Mouse (Mus musculus) lung, embryonic 16.5 days (tissue): ENCODE data around the gene Sec14l4. TPM values are rescaled to one million over a fixed set of nuclear protein-coding genes. Genes with fewer than 3 reads are reported as not detected.

ENCODE experiments used
- ATAC-seq: fragments of 200-750 bp; cut with Nextera tagmentation; 2 replicates; pipeline ENCODE4 v1.8.0; 2017; ENCODE audit warnings: low read depth, mild to moderate bottlenecking, moderate library complexity
- H3K27ac ChIP-seq: fragments of 300-500 bp; sonication (generic); 2 replicates; pipeline ENCODE4 v1.5.1; 2014; ENCODE audit warnings: mild to moderate bottlenecking, control low read depth, low read length
- H3K27me3 ChIP-seq: fragments of 300-500 bp; sonication (generic); 2 replicates; pipeline ENCODE4 v1.6.1; 2014; ENCODE audit warnings: low read depth, low read length, mixed read lengths; ENCODE audit not compliant: control insufficient read depth, insufficient read depth
- H3K36me3 ChIP-seq: fragments of 300-500 bp; sonication (generic); 2 replicates; pipeline ENCODE4 v1.6.1; 2014; ENCODE audit warnings: low read length; ENCODE audit not compliant: control insufficient read depth, insufficient read depth
- H3K4me1 ChIP-seq: fragments of 300-500 bp; sonication (generic); replicated peaks from 2 replicates; pipeline ENCODE4 v1.6.1; 2014; ENCODE audit warnings: low read length, mixed read lengths; ENCODE audit not compliant: control insufficient read depth, insufficient read depth
- H3K4me2 ChIP-seq: fragments of 300-500 bp; sonication (generic); 2 replicates; pipeline ENCODE4 v1.6.1; 2014; ENCODE audit warnings: low read depth, low read length, control low read depth
- H3K4me3 ChIP-seq: fragments of 300-500 bp; sonication (generic); 2 replicates; pipeline ENCODE4 v1.5.1; 2014; ENCODE audit warnings: mild to moderate bottlenecking, low read length, control low read depth
- H3K9ac ChIP-seq: fragments of 300-500 bp; sonication (generic); 2 replicates; pipeline ENCODE4 v1.6.1; 2014; ENCODE audit warnings: low read length, control low read depth
- H3K9me3 ChIP-seq: fragments of 300-500 bp; sonication (generic); 2 replicates; pipeline ENCODE4 v1.6.1; 2016; ENCODE audit warnings: low read length; ENCODE audit not compliant: control insufficient read depth
- WGBS: fragments of 180-500 bp; shearing (Covaris S2); extraction: QIAGEN DNeasy Blood & Tissue Kit; methylation state at CpG from one replicate; pipeline ENCODE4 v1.1.7; 2014; 5-methylcytosine and 5-hydroxymethylcytosine counted together
- polyA plus RNA-seq: library from polyadenylated mRNA; unstranded; fragments of >200 nt; fragmentation: Nextera tagmentation; extraction: Ambion mirVana; gene quantifications from 2 replicates; pipeline ENCODE4 v1.2.1, GENCODE M21; 2015

Sec14l4 gene
- 24.1 and 29.7 TPM in 2 replicates for polyA plus RNA-seq

- no peaks in the 10 kb centered on the region for H3K9me3 ChIP-seq
- peak; percentile 88 for ATAC-seq
- H3K4me1 ChIP-seq = no peaks in the 10 kb centered on the region; the same call in 1 of the 2 replicates
- no peaks in the 10 kb centered on the region for H3K27me3 ChIP-seq
- H3K4me3 ChIP-seq = peak within 1 kb of the TSS; percentile 29
- WGBS = 20% methylated on average over 16 of the region's 16 CpGs
- H3K9ac ChIP-seq = peak within 1 kb of the TSS; percentile 36
- H3K36me3 ChIP-seq = no peaks in the 10 kb centered on the region
- H3K27ac ChIP-seq = peak within 1 kb of the TSS; percentile 93
- peak within 1 kb of the TSS; percentile 48 for H3K4me2 ChIP-seq
These were observed at the start of gene Sec14l4 for GRCm38 (mm10) chr11:4031126-4031941. TSS of gene Sec14l4 (plus strand) at chr11:4031462.

- peaks cover 24% of the 10 kb centered on the region for H3K27me3 ChIP-seq
- ATAC-seq = no peak
- H3K9me3 ChIP-seq = no peaks in the 10 kb centered on the region
- H3K4me2 ChIP-seq = no peak overlapping the region
- WGBS = 59% methylated on average over 6 of the region's 6 CpGs
- no peak overlapping the region for H3K9ac ChIP-seq
- peaks cover 9% of the 10 kb centered on the region; the same call in 1 of the 2 replicates for H3K4me1 ChIP-seq
- H3K36me3 ChIP-seq = peaks cover 23% of the 10 kb centered on the region
- H3K27ac ChIP-seq = no peak overlapping the region
- H3K4me3 ChIP-seq = no peak overlapping the region
These were observed 49.7 kb upstream of the Sec14l4 start for GRCm38 (mm10) chr11:3981536-3981935.

GRCm38 (mm10) chr11:3982275-3983209 lies 48.7 kb upstream of the Sec14l4 start:
- 56% methylated on average over 7 of the region's 7 CpGs for WGBS
- peaks cover 24% of the 10 kb centered on the region for H3K27me3 ChIP-seq
- H3K4me1 ChIP-seq = peaks cover 9% of the 10 kb centered on the region; the same call in 1 of the 2 replicates
- ATAC-seq = no peak
- H3K4me2 ChIP-seq = peak overlapping the region; percentile 55; the same call in 1 of the 2 replicates
- no peak overlapping the region; the same call in 1 of the 2 replicates for H3K27ac ChIP-seq
- no peak overlapping the region for H3K4me3 ChIP-seq
- H3K9me3 ChIP-seq = no peaks in the 10 kb centered on the region
- H3K9ac ChIP-seq = no peak overlapping the region
- peaks cover 15% of the 10 kb centered on the region for H3K36me3 ChIP-seq

GRCm38 (mm10) chr11:3983291-3983862 lies 47.9 kb upstream of the Sec14l4 start, which contains the start of gene Gal3st1:
TSS of gene Gal3st1 (plus strand) at chr11:3983636.
- Histone ChIP-seq H3K9ac (peak within 1 kb of the TSS; percentile 63), H3K4me3 (peak within 1 kb of the TSS; percentile 52), H3K27ac (peak within 1 kb of the TSS; percentile 76), H3K9me3 (no peaks in the 10 kb centered on the region), H3K4me2 (peak within 1 kb of the TSS; percentile 55), H3K36me3 (peaks cover 10% of the 10 kb centered on the region), H3K4me1 (peaks cover 9% of the 10 kb centered on the region; the same call in 1 of the 2 replicates), H3K27me3 (peaks cover 24% of the 10 kb centered on the region)
- WGBS = 2% methylated on average over 32 of the region's 37 CpGs
- peak; percentile 90 for ATAC-seq

GRCm38 (mm10) chr11:3983863-3984745 lies 47.2 kb upstream of the Sec14l4 start:
- Histone ChIP-seq H3K9ac (peak overlapping the region; percentile 63), H3K4me2 (peak overlapping the region; percentile 55), H3K9me3 (no peaks in the 10 kb centered on the region), H3K27me3 (peaks cover 24% of the 10 kb centered on the region), H3K4me1 (peaks cover 9% of the 10 kb centered on the region; the same call in 1 of the 2 replicates), H3K4me3 (peak overlapping the region; percentile 52), H3K36me3 (peaks cover 7% of the 10 kb centered on the region), H3K27ac (peak overlapping the region; percentile 76)
- WGBS = 9% methylated on average over 15 of the region's 15 CpGs
- ATAC-seq = peak; percentile 73

GRCm38 (mm10) chr11:3989748-3990147 lies 41.5 kb upstream of the Sec14l4 start:
- ATAC-seq = no peak
- no peaks in the 10 kb centered on the region for H3K36me3 ChIP-seq
- WGBS = 41% methylated on average over 3 of the region's 3 CpGs
- H3K4me2 ChIP-seq = no peak overlapping the region
- no peak overlapping the region for H3K4me3 ChIP-seq
- H3K4me1 ChIP-seq = peaks cover under 1% of the 10 kb centered on the region; the same call in 1 of the 2 replicates
- H3K9me3 ChIP-seq = no peaks in the 10 kb centered on the region
- H3K27me3 ChIP-seq = peaks cover 4% of the 10 kb centered on the region; the same call in 1 of the 2 replicates
- no peak overlapping the region for H3K27ac ChIP-seq
- no peak overlapping the region for H3K9ac ChIP-seq

- WGBS = 71% methylated on average over 6 of the region's 6 CpGs
- ATAC-seq = no peak
- H3K9me3 ChIP-seq = no peaks in the 10 kb centered on the region
- H3K27me3 ChIP-seq = peaks cover 13% of the 10 kb centered on the region
- H3K27ac ChIP-seq = no peak overlapping the region
- no peak overlapping the region for H3K4me2 ChIP-seq
- H3K4me1 ChIP-seq = no peaks in the 10 kb centered on the region
- no peak overlapping the region for H3K4me3 ChIP-seq
- H3K9ac ChIP-seq = no peak overlapping the region
- H3K36me3 ChIP-seq = no peaks in the 10 kb centered on the region
These were observed 38.1 kb upstream of the Sec14l4 start for GRCm38 (mm10) chr11:3993132-3993531.

GRCm38 (mm10) chr11:3993914-3994313 lies 37.3 kb upstream of the Sec14l4 start:
- no peak overlapping the region for H3K27ac ChIP-seq
- H3K9ac ChIP-seq = no peak overlapping the region
- no peaks in the 10 kb centered on the region for H3K9me3 ChIP-seq
- H3K4me2 ChIP-seq = no peak overlapping the region
- H3K27me3 ChIP-seq = peaks cover 21% of the 10 kb centered on the region
- WGBS = 65% methylated on average over 6 of the region's 6 CpGs
- no peak overlapping the region for H3K4me3 ChIP-seq
- H3K36me3 ChIP-seq = no peaks in the 10 kb centered on the region
- ATAC-seq = no peak
- H3K4me1 ChIP-seq = no peaks in the 10 kb centered on the region; the same call in 1 of the 2 replicates
